Mouse (Mus musculus) stomach, postnatal 0 days (tissue): ENCODE results near the gene Ttc17. TPM values are rescaled to one million over a fixed set of nuclear protein-coding genes. Genes with fewer than 3 reads are reported as not detected.
A peak's percentile ranks its signal among the peaks of the same experiment; 100 is the strongest.

Experiments used
- ATAC-seq: fragments of 200-750 bp; cut with Nextera tagmentation; 2 replicates; pipeline ENCODE4 v1.8.0; 2017; ENCODE audit not compliant: low FRiP score, low TSS enrichment
- DNase-seq: peaks from one replicate; pipeline ENCODE4 v3.0.0-alpha.2; 2016; ENCODE audit warnings: low spot score
- H3K27ac ChIP-seq: fragments of 300-500 bp; sonication (generic); replicated peaks from 2 replicates; pipeline ENCODE4 v1.5.1; 2014; ENCODE audit warnings: mild to moderate bottlenecking, control low read depth
- H3K27me3 ChIP-seq: fragments of 300-500 bp; sonication (generic); 2 replicates; pipeline ENCODE4 v1.6.1; 2014; ENCODE audit warnings: low read length; ENCODE audit not compliant: control insufficient read depth, insufficient read depth
- H3K36me3 ChIP-seq: fragments of 300-500 bp; sonication (generic); 2 replicates; pipeline ENCODE4 v1.6.1; 2014; ENCODE audit warnings: low read length, mixed read lengths; ENCODE audit not compliant: control insufficient read depth, insufficient read depth
- H3K4me1 ChIP-seq: fragments of 300-500 bp; sonication (generic); replicated peaks from 2 replicates; pipeline ENCODE4 v1.6.1; 2014; ENCODE audit warnings: antibody characterized with exemption; ENCODE audit not compliant: control insufficient read depth, insufficient read depth
- H3K4me2 ChIP-seq: fragments of 300-500 bp; sonication (generic); replicated peaks from 2 replicates; pipeline ENCODE4 v1.6.1; 2014; ENCODE audit warnings: low read depth, mild to moderate bottlenecking, control low read depth, moderate library complexity
- H3K4me3 ChIP-seq: fragments of 300-500 bp; sonication (generic); 2 replicates; pipeline ENCODE4 v1.5.1; 2014; ENCODE audit warnings: low read depth, low read length, control low read depth
- H3K9ac ChIP-seq: fragments of 300-500 bp; sonication (generic); 2 replicates; pipeline ENCODE4 v1.6.1; 2014; ENCODE audit warnings: mild to moderate bottlenecking, low read length, control low read depth, mixed read lengths
- H3K9me3 ChIP-seq: fragments of 300-500 bp; sonication (generic); 2 replicates; pipeline ENCODE4 v1.6.1; 2016; ENCODE audit warnings: low read length; ENCODE audit not compliant: control insufficient read depth
- CTCF ChIP-seq: IDR thresholded peaks from 2 replicates; pipeline ENCODE4 v1.5.1; 2016; ENCODE audit warnings: antibody characterized with exemption, low read depth, mild to moderate bottlenecking, moderate library complexity
- EP300 ChIP-seq: optimal IDR thresholded peaks from 2 replicates; pipeline ENCODE3; 2016; ENCODE audit warnings: antibody characterized with exemption
- WGBS: fragments of 180-500 bp; shearing (Covaris S2); extraction: QIAGEN DNeasy Blood & Tissue Kit; methylation state at CpG from one replicate; pipeline ENCODE4 v1.1.7; 2014; 5-methylcytosine and 5-hydroxymethylcytosine counted together
- polyA plus RNA-seq: library from polyadenylated mRNA; unstranded; fragments of >200 nt; fragmentation: Nextera tagmentation; extraction: Ambion mirVana; gene quantifications from 2 replicates; pipeline ENCODE4 v1.2.1, GENCODE M21; 2015

Gene Ttc17
- polyA plus RNA-seq, 1 experiment from 2014 or later: 11.8 TPM

DNA sequence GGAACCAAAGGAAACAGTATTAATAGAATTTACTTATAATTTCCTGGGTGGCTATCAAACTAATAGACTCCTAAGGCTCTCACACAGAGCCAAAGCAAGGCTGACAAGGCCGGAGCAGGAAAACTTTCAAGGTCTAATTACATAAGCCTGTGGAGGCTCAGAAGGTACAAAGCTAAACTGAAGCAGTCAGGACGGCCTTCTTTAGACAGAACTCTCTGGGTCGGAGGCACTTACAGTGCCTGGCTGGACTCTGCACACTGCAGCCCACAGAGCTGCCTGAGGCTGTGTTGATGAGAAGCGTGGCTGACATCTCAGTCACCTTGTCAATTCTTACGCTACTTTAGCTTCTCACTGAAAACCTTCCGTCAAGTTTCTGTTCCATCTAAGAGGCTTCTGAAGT is 42.7 kb downstream of the Ttc17 start:
- Histone ChIP-seq H3K27me3 (no peaks in the 10 kb centered on the region), H3K9ac (no peak overlapping the region), H3K4me2 (no peak overlapping the region), H3K4me1 (no peaks in the 10 kb centered on the region), H3K4me3 (no peak overlapping the region), H3K9me3 (no peaks in the 10 kb centered on the region), H3K36me3 (peaks cover 15% of the 10 kb centered on the region), H3K27ac (no peak overlapping the region)
- WGBS: 96% methylated on average over 6 of the region's 6 CpGs
- no peak for ATAC-seq
- TF ChIP-seq EP300 (no peak), CTCF (no peak)
- DNase-seq: no peak

DNA sequence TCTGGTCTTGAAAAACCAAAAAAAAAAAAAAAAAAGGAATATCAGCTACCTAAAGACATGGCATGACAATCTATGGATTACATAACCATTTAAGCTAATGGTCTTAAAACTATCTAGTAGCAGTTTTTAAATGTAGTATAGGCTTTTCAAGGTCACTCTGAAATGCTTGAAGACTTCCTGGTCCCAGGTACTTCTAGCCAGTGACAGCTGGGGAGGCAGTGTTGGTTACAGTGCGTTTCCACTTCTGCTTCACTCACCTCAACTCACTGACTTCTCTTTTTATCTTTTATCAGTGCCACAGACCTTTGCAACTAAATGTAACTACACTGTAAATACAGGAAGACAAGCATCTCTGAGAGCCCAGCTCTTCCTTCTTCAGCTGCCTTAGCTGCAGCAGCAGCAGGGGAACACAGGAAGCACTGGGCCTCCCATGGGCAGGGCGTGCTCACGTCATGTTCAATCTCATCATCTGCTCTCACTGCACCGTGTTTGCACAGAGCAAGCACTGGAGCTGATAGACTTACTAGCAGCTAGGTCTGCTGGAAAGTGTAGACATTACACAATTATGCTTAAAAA is 46.0 kb downstream of the Ttc17 start:
- Histone ChIP-seq H3K9me3 (no peaks in the 10 kb centered on the region), H3K27ac (no peak overlapping the region), H3K9ac (no peak overlapping the region), H3K4me2 (no peak overlapping the region), H3K4me3 (no peak overlapping the region), H3K27me3 (no peaks in the 10 kb centered on the region), H3K4me1 (no peaks in the 10 kb centered on the region), H3K36me3 (peaks cover 27% of the 10 kb centered on the region)
- TF ChIP-seq EP300 (no peak), CTCF (no peak)
- peak; percentile 91 for ATAC-seq
- 64% methylated on average over 4 of the region's 4 CpGs for WGBS
- DNase-seq: peak; percentile 59

DNA sequence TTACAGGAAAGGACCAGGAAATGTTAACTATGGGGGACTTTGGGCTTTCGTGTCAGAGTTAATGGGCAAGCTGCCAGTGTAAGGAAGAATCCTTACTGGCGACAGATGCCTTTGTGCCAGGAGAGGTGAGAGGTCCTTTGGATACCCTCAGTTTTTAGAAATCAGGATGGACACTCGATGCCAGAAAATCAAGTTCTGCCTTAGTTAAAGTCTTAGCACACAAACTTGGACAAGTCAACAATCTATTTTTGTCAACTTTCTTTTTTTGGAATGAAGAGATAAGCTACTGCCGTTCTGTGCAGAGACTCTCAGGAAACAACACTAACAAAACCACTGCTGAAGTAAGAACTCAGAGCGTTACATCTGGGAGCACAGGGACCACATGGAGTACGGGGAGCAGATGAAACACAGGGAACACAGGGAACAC is 58.3 kb downstream of the Ttc17 start:
- Histone ChIP-seq H3K9me3 (no peaks in the 10 kb centered on the region), H3K4me2 (no peak overlapping the region), H3K36me3 (0 out of 2 replicates have a peak, but pooled peaks cover 4% of the 10 kb centered on the region), H3K27ac (no peak overlapping the region), H3K4me1 (no peaks in the 10 kb centered on the region), H3K27me3 (no peaks in the 10 kb centered on the region), H3K9ac (no peak overlapping the region), H3K4me3 (no peak overlapping the region)
- WGBS: 41% methylated on average over 6 of the region's 6 CpGs
- TF ChIP-seq EP300 (no peak), CTCF (no peak)
- ATAC-seq (no peak), DNase-seq (no peak)

DNA sequence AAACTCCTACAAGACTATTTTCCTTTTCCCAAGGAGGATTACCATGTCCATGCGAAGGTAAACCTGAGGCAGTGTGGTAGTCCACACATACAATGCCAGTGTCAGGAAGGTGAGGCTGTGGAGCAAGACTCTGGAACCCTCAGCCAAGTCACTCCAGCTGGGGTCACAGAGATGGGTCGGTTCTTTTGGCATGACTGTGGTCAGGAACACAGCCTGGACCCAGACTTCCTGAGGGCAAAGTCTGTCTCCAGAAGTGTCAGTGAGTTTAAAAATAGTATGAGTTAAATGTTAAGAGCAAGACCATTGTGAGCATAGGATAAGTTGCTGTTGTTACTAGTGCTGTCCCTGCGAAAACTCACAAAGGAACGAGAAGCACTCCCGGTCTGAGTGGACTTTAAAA is 59.7 kb downstream of the Ttc17 start:
- DNase-seq (no peak), ATAC-seq (no peak)
- Histone ChIP-seq H3K4me1 (no peaks in the 10 kb centered on the region), H3K27ac (no peak overlapping the region), H3K4me2 (no peak overlapping the region), H3K4me3 (no peak overlapping the region), H3K36me3 (0 out of 2 replicates have a peak, but pooled peaks cover 10% of the 10 kb centered on the region), H3K9me3 (no peaks in the 10 kb centered on the region), H3K27me3 (no peaks in the 10 kb centered on the region), H3K9ac (no peak overlapping the region)
- TF ChIP-seq CTCF (no peak), EP300 (no peak)
- WGBS: 83% methylated on average over 5 of the region's 5 CpGs

DNA sequence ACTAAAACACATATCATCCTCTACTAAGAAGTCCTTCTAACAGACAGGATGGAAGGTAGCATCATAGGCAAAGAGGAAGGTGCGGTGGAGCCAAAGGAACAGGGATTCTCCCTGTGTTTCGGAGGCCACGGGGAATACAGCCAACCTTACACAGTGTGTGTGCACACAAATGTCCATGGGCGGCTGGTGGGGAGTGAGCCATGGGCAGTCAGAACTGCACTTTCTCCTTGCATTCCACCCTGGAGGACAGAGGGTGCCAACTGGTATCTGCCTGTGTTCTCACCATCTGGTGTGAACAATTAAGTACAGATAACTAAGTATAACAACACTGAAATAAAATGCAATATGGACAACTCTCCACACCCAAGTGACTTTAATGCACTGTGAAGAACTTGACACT is 61.9 kb downstream of the Ttc17 start:
- H3K27me3 ChIP-seq: no peaks in the 10 kb centered on the region
- no peak for ATAC-seq
- no peak for DNase-seq
- 96% methylated on average over 4 of the region's 4 CpGs for WGBS
- peaks cover 17% of the 10 kb centered on the region; the same call in 1 of the 2 replicates for H3K36me3 ChIP-seq
- no peak overlapping the region for H3K4me2 ChIP-seq
- H3K9ac ChIP-seq: no peak overlapping the region
- no peaks in the 10 kb centered on the region for H3K9me3 ChIP-seq
- TF ChIP-seq EP300: no peak
- no peak for TF ChIP-seq CTCF
- no peak overlapping the region for H3K27ac ChIP-seq
- no peak overlapping the region for H3K4me3 ChIP-seq
- no peaks in the 10 kb centered on the region for H3K4me1 ChIP-seq

DNA sequence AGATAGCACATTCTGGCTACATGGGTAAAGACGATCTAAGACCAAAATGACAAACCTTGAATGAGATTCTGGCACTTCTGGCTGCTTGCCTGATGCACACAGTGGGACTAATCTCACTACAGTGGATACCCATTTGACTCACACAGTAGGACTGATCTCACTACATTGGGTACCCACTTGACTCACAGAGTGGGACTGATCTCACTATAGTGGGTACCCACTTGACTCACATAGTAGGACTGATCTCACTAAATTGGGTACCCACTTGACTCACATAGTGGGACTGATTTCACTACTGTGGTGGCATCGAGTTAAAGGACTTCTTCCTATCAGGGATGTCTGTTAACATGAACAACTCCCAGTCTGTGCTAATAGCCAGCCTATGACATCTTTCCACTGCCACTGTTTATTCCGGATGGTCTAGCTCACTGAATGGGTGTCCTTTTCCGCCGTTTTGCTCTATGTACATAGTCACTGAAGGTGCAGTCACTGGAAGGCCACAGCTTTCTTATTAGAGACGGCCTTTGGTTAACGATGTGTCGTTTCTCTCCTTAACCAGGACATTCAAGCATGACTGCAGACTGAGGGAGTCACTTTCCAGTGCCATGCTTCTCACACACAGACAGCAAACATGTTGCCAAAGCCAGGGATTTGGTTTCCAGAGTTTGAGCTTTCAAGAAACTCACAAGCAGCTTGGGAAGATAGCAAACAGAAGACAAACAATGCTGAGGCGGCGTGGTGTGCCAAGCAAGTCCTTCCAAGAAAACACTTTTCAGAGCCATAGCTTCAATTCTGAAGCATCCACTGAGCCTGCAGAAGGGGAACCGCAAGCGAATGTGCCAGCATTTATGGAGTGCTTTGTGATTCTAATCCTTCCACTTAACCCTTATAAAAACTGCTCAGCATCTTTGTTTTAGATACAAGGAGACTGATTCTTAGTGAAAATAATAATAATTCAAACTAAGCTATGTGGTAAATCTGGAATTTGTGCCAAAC is 62.9 kb downstream of the Ttc17 start:
- 86% methylated on average over 12 of the region's 12 CpGs for WGBS
- peaks cover 20% of the 10 kb centered on the region; the same call in 1 of the 2 replicates for H3K36me3 ChIP-seq
- no peak for DNase-seq
- H3K27me3 ChIP-seq: no peaks in the 10 kb centered on the region
- H3K27ac ChIP-seq: no peak overlapping the region
- H3K4me3 ChIP-seq: no peak overlapping the region
- TF ChIP-seq CTCF (no peak), EP300 (no peak)
- no peaks in the 10 kb centered on the region for H3K4me1 ChIP-seq
- no peak overlapping the region for H3K4me2 ChIP-seq
- H3K9me3 ChIP-seq: no peaks in the 10 kb centered on the region
- H3K9ac ChIP-seq: no peak overlapping the region
- no peak for ATAC-seq
